Mouse (Mus musculus): ENCODE results near the gene Tulp4. TPM values are rescaled to one million over a fixed set of nuclear protein-coding genes. Genes with fewer than 3 reads are reported as not detected.

The Tulp4 gene
- polyA plus RNA-seq, 2 experiments from 2014 or later = 23.5 to 48.7 TPM

DNA sequence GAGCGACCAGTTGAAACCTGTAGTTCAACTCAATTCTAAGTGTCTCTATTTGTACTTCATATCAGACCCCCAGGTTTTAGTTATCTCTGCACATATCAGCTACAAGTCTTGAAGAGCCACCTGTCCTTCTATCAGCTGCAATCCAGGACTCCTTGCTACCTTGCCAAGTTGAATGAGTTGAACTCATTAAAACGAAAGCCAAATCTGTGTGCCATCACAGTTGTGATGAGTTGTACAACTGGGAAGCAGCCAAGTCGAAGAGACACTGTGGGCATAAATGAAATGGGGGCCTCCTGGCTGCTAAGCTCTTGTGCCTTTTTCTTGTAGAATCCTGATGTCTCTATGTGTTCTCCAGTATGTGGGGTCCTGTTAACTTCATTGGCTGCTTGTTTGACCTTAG lies 19.2 kb downstream of the Tulp4 start:
- no peak for ATAC-seq

DNA sequence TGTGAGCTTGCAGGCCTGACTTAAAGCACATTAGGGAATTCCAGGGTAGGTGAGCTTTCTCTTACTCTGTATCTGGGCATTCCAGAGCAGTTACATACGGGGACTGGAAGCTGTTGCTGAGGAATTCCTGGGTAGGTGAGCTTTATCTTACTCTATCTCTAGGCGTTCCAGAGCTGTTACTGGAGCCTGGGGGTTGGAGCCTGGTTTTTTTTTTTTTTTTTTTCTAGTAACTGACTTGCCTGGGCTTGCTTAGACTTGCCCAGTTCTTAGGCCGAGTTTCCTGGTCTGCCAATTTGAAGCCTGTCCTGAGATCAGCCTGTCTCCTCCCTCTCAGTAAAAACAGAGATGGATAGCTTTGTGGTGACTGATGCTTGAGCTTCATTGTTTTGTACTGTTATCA lies 21.8 kb downstream of the Tulp4 start:
- no peak for ATAC-seq

DNA sequence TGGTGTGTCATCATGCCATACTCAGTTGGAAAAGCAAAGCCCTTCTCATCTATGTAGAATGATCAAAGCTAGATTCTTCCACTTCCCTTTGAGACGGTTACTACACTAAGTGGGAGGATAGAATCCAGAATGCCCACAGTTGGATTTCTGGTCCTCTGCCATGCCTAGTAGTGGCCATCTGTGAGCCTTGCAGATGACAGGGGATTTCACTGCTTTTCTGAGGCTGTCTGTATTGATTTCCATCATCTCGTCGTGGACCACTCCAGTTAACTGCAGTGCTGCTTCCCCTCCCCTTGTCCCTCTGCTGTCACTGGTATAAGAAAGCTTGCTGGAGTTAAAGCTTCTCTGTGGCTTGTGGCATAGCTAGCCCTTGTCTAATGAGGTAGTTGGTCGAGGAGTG lies 23.1 kb downstream of the Tulp4 start:
- no peak for ATAC-seq

DNA sequence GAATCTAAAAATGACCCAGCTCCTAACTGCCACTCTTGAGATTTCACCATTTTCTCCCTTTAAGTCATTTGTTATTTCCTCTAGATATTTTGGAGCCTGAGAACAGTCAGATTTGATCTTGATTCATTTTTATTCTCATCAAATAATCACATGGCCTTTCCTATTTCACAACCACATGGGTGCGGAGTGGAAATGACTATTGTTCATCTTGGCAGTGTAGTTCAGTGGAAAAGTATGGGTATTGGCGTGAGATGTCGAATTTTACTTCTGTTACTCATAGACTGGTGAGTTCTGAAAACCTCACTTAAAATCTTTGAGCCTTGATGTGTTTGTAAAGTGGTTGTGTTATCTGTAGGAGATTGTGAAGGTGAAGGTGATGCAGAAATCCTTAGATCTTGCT lies 24.8 kb downstream of the Tulp4 start:
- ATAC-seq = no peak

DNA sequence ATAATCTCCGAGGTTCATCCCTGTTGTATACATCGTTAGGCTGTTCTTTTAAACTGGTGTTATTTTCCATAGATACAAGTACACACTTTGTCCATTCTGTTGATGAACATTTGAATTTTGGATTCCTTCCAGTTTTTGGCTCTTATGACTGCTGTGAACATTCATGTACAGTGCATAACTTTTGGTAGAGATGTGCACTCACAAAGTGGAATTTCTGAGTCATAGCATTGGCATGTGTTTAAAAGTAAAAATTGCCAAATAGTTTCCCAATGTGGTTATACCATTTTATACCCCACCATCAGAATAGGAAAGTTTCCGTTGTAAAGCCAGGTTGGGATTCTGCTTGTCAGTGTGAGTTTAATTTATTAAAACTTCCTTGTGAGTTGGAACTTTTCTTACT lies 34.6 kb downstream of the Tulp4 start:
- ATAC-seq = no peak

DNA sequence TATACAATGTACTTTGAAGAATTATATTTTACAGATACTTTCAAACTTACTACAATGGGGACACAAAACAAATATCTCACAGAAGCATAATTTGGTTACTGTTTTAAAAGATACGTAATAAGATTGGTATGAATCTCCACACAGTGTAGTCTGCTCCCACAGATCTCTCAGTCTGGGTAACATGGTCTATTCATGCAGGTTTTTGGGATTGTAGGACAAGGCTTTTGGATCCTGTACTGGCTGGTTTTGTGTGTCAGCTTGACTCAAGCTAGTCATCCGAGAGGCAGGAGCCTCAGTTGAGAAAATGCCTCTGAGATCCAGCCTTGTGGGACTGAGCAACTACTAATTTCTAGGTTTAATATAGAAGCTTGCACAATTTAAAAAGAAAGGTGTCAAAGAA lies 35.1 kb downstream of the Tulp4 start:
- ATAC-seq = no peak

DNA sequence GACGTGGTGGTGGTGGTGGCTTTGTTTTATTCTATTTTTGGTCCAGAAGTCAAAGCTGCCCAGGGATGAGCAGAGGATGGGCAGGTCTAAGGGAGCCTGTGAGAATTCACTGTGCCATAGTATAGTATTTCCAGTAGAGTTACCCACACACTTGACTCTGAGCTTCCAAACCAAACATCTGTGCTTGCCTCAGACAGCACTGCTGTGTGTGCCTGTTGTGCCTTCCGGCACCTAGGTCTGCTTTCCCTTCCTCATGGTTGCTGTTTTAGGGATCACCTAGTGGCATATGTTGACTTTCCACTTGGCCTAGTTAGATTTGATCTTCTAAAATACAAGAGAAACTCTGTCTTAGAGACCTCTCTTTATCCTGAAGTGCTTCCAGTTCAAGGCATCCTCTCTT lies 39.0 kb downstream of the Tulp4 start:
- no peak for ATAC-seq

DNA sequence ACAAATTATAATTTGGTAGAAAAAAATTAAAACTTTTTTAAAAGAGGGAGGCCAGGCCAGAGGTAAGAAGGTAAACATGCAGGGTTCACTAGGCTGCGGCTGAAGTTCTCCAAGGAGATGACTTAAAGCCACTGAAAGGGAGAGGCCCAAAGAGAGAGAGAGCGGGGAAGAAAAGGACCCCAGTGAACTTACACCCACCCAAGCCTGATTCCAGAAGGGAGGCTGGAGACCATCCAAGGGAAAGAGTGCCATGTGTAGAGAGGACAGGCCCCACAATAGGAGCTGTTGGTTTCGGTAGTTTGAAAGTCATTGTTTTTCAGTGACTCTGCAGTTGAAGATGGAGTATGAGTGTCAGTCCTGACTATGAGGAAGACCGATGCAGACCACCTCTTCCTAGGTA lies 46.7 kb downstream of the Tulp4 start:
- ATAC-seq = no peak

DNA sequence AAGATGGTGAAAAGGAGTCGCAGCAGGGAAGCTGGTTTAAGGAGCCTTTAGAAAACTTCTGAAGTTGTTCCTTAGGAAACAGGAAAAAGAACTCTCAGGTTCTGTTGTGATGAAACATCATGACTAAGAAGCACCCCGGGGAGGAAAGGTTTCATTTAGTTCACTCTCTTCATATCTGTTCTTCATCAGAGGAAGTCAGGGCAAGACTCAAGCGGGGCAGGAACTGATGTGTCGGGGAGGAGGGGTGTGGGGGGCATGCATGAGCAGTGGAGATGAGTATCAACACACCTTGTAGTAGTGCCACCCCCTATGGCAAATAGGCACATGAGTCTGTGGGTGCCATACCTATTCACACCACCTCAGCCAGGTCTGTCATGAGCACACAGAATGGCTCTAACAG lies 47.3 kb downstream of the Tulp4 start:
- ATAC-seq = peak; percentile 82

DNA sequence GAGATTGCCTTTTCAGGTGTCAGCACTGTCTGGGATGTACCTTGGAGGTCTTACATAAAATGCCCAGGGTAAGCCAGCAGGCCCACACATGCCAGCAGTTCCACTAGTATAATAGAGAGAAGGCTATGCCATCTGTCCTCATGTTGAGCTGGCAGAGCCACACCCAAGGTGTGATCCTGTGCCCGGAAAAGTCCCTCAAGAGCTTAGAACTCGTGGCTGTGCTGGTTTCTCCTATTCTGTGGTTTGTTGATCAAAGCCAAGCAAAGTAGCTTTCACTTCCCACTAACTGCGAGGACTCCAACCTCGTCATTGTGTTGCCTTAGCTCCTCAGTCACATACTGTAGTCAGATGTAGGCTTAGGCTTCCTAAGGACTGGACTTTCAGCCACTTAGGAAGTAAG lies 48.1 kb downstream of the Tulp4 start:
- ATAC-seq = peak; percentile 59

DNA sequence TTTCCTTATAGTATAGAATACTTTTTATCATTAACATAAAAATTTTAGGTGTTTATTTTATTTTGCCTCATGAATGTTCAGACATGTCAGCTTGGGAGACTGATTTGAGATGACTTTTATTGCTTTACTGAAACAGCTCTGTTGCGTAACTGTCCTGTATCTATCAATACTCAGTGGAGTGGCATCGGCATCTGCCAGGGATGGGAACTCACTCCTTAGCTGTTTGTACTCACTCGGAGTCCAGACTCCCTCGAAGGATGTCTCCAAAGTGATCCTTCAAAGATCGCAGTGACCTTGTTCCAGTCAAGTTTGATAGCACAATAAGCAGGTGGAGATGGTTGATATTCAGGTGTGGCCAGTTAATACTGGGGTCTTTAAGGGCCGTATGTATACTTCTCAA lies 54.3 kb downstream of the Tulp4 start:
- no peak for ATAC-seq

DNA sequence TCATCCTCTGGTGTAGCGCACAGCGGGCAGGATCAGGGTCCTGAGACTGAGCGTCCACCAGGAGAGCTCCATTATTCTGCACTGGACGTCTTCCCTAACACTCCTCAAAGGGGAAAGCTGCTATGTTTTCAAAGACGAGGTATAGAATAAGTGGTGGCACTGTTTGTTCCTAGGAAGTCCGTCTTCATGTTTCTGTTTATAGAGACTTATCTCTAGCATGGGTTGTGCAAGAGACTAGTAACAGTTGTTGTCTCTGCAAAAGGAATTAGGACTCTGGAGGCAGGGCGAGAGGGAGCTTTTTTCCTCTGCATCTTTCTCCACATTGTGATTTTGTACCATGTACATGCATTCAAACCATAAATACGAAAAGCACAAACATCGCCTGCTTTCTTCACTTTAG lies 55.7 kb downstream of the Tulp4 start:
- ATAC-seq = no peak

DNA sequence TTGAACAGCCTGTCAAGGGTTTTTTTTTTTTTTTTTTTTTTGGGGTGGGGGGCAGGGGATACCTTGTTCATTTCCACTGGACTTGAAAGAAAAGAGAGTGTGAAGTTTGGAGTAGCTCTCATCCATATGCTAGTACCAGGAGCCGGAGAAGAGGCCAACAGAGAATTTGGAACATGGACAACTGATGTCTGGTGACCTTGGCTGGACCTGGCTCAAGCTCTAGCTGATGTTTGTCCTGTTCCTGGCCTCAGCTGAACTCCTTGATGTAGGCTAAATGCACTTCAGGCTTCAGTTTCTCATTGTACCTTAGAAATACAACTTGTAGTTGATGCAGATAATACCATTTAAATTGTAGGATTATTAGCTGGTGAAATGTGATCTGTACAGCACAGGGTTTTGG lies 56.5 kb downstream of the Tulp4 start:
- no peak for ATAC-seq

DNA sequence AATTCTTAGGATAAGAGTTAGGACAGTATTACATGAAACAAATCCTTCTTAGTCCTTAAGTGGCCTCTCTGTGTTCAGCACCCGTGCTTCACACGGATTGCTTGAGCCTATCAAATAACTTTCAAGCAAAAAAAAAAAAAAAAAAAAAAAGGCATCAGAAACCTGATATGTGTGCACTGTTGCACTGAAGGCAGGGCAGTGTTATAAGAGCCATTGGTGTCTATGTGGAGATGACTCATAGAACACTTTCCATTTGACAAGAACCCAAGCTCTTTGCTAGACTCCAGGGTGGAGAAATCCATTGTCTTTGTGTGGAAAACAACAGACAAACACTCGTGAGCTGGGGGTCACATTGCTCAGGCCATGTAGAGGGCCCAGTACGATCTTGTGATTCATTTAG lies 58.7 kb downstream of the Tulp4 start:
- ATAC-seq = no peak

DNA sequence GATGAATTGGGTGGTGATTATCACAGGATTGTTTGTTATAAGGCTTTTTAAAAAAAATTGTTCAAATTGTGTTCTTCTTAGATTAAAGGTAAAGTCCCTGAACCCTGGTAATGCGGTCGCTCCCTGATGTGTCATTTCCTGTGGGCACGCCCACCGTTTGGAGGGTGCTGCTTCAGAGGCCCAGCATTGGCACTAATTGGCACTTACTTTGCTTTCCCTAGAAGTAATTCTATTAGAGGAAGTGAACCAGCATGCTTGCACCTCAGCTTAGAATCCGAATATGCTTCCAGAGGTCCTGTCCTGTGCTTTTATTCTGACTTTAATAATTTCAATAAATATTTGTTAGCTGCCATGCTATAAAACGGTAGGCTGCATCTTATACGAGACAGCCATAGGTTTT lies 66.2 kb downstream of the Tulp4 start:
- peak; percentile 93 for ATAC-seq

DNA sequence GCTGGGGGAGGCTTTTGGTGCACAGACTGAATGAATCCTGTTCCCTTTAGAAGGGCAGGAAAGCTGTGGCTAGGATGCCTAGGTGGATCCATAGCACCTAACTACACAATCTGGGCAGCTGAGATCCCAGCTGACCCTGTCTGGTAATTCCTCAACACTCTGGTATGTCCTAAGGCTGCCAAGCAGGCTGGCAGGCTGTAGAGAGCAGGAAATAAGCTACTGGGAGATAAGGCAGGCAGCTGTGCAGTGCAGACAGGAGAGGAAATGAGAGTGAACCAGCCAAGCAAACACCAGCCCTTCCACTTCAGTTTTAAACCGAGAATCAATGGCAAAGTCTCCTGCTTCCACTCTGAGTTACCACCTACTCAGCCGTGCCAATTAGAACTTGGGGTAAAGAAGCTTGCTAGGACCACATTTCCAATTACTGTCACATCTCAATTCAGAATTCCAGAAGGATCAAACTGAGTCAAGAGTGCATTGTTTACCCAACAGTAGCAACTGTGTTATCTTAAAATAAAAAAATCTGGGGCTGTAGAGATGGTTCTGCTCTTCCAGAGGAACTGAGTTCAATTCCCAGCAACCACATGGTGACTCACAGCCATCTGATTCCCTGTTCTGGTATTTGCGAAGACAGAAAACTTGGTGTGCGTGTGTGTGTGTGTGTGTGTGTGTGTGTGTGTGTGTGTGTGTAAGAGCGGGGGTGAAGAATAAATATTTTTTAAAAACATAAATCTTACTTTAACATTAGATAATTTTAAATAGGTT lies 66.9 kb downstream of the Tulp4 start:
- ATAC-seq = peak; percentile 59

DNA sequence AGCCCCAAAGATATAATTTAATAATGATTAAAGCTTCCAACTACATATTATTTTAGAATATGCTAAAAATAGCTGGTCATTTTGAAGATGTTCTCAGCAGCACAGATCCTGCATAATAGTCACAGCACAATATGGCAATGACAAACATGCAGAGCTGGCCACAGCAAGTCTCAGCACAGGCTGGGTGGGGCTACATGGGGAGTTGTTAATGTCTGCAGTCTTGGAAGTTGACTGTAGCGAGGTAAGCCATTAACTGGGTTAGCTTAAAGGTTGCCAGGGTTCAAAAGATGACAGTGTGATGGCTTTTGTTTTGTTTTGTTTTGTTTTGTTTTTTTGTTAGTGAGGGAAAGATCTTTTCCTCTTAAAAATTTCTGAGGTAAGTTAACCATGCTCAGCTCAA lies 68.3 kb downstream of the Tulp4 start:
- no peak for ATAC-seq

DNA sequence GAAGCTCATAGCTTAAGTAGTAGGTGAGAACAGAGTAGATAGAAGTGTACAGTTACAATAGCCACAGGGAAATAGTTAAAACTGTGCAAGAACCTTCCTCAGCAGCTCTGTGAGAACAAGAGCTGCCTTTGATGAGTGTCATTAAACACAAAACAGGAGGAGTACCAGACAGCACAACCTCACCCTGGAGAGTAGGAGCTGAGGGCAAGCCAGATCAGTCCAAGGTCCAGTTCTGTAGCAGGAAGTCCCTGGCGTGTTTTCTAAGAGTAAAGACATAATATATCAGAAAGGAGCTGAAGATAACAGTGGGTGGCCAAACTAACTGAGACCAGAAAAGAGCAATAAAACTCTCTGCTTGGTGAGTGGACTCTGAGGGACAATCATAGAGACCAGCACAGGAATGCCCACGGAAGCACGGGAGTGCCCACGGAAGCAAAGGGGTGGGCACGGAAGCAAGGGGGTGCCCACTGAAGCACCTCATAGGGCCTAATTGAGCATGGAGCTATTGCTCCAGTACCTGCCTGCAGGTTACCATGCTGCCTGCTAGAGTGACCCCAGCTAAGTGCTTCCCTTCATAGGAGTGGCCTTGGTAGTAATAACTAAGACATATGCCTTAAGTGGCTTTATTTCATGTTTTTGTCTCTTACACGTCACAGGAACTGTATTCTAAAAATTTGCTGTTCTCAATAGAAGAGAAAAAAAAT lies 72.5 kb downstream of the Tulp4 start:
- no peak for ATAC-seq

DNA sequence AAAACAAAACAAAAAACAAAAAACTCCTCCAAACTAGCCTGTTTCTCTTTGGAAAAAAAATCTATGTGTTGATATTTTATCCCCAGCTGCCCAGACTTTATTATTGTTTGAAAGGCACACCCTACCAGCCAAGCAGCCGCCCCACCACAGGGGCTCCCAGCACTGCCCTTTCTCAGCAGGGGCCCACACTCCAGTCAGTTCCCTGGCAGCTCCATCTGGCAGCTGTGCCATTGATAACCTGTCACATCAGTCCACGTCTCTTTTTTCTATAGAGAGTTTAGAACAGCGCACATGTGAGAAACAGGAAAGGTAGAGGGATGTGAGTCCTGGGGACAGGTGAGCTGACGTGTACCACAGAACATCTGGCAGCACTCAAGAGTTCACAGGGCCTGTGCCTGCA lies 73.2 kb downstream of the Tulp4 start:
- no peak for ATAC-seq

DNA sequence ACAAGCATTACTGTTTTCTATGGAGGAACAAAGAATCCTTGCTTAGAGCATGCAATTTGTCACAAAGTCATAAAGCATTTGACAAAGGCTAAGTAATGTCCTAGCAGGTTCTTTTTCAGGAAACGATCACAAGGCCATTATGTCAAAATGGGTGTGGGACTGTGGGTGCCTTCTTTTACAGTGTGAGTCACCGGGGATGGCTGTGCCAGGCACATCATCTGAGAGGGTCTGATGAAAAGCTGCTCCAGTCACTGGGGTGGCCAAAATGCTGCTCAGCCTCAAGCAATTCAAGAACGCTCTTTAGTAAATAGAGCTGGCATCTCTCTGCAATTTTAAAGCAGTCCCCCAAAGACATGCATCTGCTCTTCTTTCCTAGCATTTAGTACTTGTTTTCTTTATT lies 74.2 kb downstream of the Tulp4 start:
- no peak for ATAC-seq

DNA sequence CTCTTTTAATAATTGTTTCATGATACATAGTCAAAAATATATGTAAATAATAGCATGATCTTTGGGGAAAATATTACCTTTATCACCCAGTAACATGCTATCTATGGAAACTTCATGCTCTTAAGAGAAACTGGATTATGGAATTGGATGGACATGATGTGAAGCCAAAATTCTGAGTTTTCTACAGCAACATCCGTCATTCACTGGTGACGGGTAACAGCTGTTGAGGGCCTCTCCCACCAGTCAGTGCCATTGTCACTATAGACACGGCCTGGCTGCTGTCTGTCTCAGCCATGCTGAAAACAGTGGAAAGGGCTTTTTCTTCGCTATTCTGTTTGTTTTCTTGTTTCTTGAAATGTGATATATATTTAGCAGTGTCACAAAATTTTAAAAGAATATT lies 76.5 kb downstream of the Tulp4 start:
- ATAC-seq = no peak

DNA sequence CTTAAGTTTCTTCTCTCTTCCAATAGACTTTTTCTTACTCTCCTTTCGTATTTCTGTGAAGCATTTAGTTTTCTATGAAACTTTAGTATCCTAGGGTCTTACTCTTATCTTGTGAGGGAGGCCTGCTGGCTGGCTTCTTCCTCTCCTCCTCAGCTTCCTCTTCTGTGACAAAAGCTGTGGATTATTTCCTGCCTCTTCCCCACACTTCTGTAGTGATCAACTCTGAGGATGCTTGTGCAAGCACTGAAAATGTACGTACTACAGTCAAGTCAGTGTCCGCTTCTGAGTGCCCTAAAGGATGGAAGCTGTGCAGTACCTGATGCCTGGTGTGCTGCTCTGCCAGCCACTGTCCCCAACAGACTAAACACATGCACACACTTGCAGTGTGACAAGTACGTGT lies 80.4 kb downstream of the Tulp4 start:
- ATAC-seq = no peak

DNA sequence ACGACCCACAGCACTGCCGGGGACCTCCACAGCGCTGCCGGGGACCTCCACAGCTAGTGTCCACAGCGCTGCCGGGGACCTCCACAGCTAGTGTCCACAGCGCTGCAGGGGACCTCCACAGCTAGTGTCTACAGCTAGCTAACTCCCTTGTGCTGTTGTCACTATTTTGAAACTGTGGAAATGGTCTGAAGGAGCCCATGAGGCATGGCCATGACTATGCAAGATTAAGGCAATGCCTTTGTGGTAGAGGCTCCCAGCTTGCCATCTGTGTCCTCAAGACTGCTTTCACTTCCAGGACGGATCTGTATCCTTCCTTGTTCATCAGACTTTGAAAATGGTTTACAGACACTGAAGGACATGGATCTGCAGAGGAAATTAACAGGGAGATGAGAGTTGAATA lies 80.9 kb downstream of the Tulp4 start:
- no peak for ATAC-seq

DNA sequence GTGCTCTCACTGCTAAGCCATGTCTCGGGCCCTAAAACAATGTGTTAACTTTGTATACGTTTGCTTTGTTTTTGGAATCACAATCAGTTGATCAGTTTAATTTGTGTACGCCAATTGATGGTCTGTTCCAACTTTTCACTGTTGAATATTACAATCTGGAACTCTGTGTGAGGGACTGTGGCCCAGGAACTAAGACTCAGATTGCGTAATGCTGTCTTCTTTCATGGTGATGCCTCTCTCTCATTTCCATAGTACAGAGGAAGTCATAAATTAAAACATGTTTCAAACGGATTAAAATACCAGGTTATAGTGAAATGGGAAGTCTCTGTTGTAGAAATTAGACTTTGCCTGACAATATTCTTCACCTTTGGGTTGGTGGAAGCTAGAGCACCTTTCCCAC lies 83.0 kb downstream of the Tulp4 start:
- ATAC-seq = no peak

DNA sequence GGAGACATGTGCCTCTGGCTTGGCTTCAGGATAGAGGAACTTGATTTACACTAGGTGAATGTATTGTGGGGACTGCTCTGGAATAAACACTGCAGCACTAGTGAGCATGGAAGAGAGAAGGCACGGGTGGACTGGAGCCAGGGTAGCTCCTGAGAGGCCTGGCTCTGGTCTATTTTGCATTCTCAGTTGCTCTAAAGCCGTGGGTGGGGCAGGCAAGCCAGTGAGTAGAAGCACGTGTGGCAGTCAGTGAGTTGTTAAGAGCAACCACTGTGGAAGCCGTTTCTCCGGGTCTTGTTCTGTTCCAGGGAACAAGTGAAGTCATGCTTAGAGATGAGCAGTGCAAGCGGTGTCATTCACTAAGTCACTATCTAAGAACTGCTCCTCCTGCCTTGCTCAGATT lies 86.0 kb downstream of the Tulp4 start:
- no peak for ATAC-seq
